Mouse (Mus musculus) stomach, embryonic 16.5 days (tissue): ENCODE measurements around the gene Ptprcap. TPM values are rescaled to one million over a fixed set of nuclear protein-coding genes. Genes with fewer than 3 reads are reported as not detected.

Experiments used
- ATAC-seq: fragments of 200-750 bp; cut with Nextera tagmentation; 2 replicates; pipeline ENCODE4 v1.8.0; 2017; ENCODE audit warnings: moderate number of reproducible peaks, moderate TSS enrichment; ENCODE audit not compliant: insufficient read depth, low FRiP score
- H3K27ac ChIP-seq: fragments of 300-500 bp; sonication (generic); 2 replicates; pipeline ENCODE4 v1.5.1; 2014; ENCODE audit warnings: low read length
- H3K27me3 ChIP-seq: fragments of 300-500 bp; sonication (generic); 2 replicates; pipeline ENCODE4 v1.6.1; 2014; ENCODE audit warnings: low read length, control low read depth, mixed read lengths; ENCODE audit not compliant: control insufficient read depth, insufficient read depth
- H3K36me3 ChIP-seq: fragments of 300-500 bp; sonication (generic); 2 replicates; pipeline ENCODE4 v1.6.1; 2014; ENCODE audit warnings: low read length; ENCODE audit not compliant: control insufficient read depth, insufficient read depth
- H3K4me1 ChIP-seq: fragments of 300-500 bp; sonication (generic); 2 replicates; pipeline ENCODE4 v1.6.1; 2014; ENCODE audit warnings: low read length, control low read depth, mixed read lengths; ENCODE audit not compliant: control insufficient read depth, insufficient read depth
- H3K4me2 ChIP-seq: fragments of 300-500 bp; sonication (generic); 2 replicates; pipeline ENCODE4 v1.6.1; 2014; ENCODE audit warnings: low read depth, low read length, mixed read lengths
- H3K4me3 ChIP-seq: fragments of 300-500 bp; sonication (generic); replicated peaks from 2 replicates; pipeline ENCODE4 v1.5.1; 2014; ENCODE audit warnings: mild to moderate bottlenecking, low read length
- H3K9ac ChIP-seq: fragments of 300-500 bp; sonication (generic); 2 replicates; pipeline ENCODE4 v1.6.1; 2014; ENCODE audit warnings: low read length
- H3K9me3 ChIP-seq: fragments of 300-500 bp; sonication (generic); replicated peaks from 2 replicates; pipeline ENCODE4 v1.6.1; 2016; ENCODE audit warnings: low read length, control low read depth; ENCODE audit not compliant: control insufficient read depth
- WGBS: fragments of 180-500 bp; shearing (Covaris S2); extraction: QIAGEN DNeasy Blood & Tissue Kit; methylation state at CpG from one replicate; pipeline ENCODE4 v1.1.7; 2014; 5-methylcytosine and 5-hydroxymethylcytosine counted together
- polyA plus RNA-seq: library from polyadenylated mRNA; unstranded; fragments of >200 nt; fragmentation: Nextera tagmentation; extraction: Ambion mirVana; gene quantifications from 2 replicates; pipeline ENCODE4 v1.2.1, GENCODE M21; 2015

Gene Ptprcap
- polyA plus RNA-seq, 1 experiment from 2014 or later: 6.2 TPM

GRCm38 (mm10) chr19:4203604-4204326 is 50.4 kb downstream of the Ptprcap start:
- peaks cover 22% of the 10 kb centered on the region for H3K4me1 ChIP-seq
- no peak overlapping the region for H3K4me3 ChIP-seq
- H3K36me3 ChIP-seq: no peaks in the 10 kb centered on the region
- WGBS: 56% methylated on average over 13 of the region's 13 CpGs
- H3K4me2 ChIP-seq: no peak overlapping the region
- H3K9ac ChIP-seq: peak overlapping the region; percentile 32; the same call in 1 of the 2 replicates
- no peak for ATAC-seq
- no peaks in the 10 kb centered on the region for H3K9me3 ChIP-seq
- H3K27ac ChIP-seq: no peak overlapping the region
- H3K27me3 ChIP-seq: no peaks in the 10 kb centered on the region

GRCm38 (mm10) chr19:4204889-4205288 is 51.5 kb downstream of the Ptprcap start:
- no peaks in the 10 kb centered on the region for H3K9me3 ChIP-seq
- no peak overlapping the region for H3K4me3 ChIP-seq
- no peaks in the 10 kb centered on the region for H3K27me3 ChIP-seq
- no peak for ATAC-seq
- H3K9ac ChIP-seq: no peak overlapping the region; the same call in 1 of the 2 replicates
- H3K27ac ChIP-seq: no peak overlapping the region
- WGBS: 62% methylated on average over 4 of the region's 4 CpGs
- no peaks in the 10 kb centered on the region for H3K36me3 ChIP-seq
- H3K4me1 ChIP-seq: peaks cover 22% of the 10 kb centered on the region
- no peak overlapping the region for H3K4me2 ChIP-seq

Other genes with a start within 250 kb of the Ptprcap start
- gene Tcirg1, start 246.5 kb upstream of the Ptprcap start, polyA plus RNA-seq: 43.1 and 46.6 TPM in 2 replicates
- gene Ndufs8, start 240.8 kb upstream of the Ptprcap start, polyA plus RNA-seq: 271 and 298 TPM in 2 replicates
- 3.5 and 4.9 TPM in 2 replicates for gene Aldh3b1, start 223.8 kb upstream of the Ptprcap start, polyA plus RNA-seq
- 25.6 and 29.9 TPM in 2 replicates for gene Unc93b1, start 218.4 kb upstream of the Ptprcap start, polyA plus RNA-seq
- gene Aldh3b3, start 195.0 kb upstream of the Ptprcap start, polyA plus RNA-seq: 0.39 and 0.92 TPM in 2 replicates
- 44.0 and 68.7 TPM in 2 replicates for gene Aldh3b2, start 181.3 kb upstream of the Ptprcap start, polyA plus RNA-seq
- gene Acy3, start 167.0 kb upstream of the Ptprcap start, polyA plus RNA-seq: 7.8 and 10.2 TPM in 2 replicates
- gene Tbx10, start 160.9 kb upstream of the Ptprcap start, polyA plus RNA-seq: 0.17 TPM in 1 of 2 replicates, not detected in the other
- gene Nudt8, start 153.0 kb upstream of the Ptprcap start, polyA plus RNA-seq: 30.5 and 31.3 TPM in 2 replicates
- 2.8 and 3.4 TPM in 2 replicates for gene Gm49405, start 153.0 kb upstream of the Ptprcap start, polyA plus RNA-seq
- gene Doc2g, start 150.3 kb upstream of the Ptprcap start, polyA plus RNA-seq: 3.8 and 4.8 TPM in 2 replicates
- 222 and 223 TPM in 2 replicates for gene Ndufv1, start 140.8 kb upstream of the Ptprcap start, polyA plus RNA-seq
- 793 and 833 TPM in 2 replicates for gene Gstp1, start 115.6 kb upstream of the Ptprcap start, polyA plus RNA-seq
- gene Gstp2, start 107.6 kb upstream of the Ptprcap start, polyA plus RNA-seq: 24.2 and 28.7 TPM in 2 replicates
- gene Gstp3, start 94.0 kb upstream of the Ptprcap start, polyA plus RNA-seq: 5.3 and 6.1 TPM in 2 replicates
- gene Cabp2, start 72.0 kb upstream of the Ptprcap start, polyA plus RNA-seq: 2.9 and 4.2 TPM in 2 replicates
- 115 and 128 TPM in 2 replicates for gene Cdk2ap2, start 56.4 kb upstream of the Ptprcap start, polyA plus RNA-seq
- gene Pitpnm1, start 53.6 kb upstream of the Ptprcap start, polyA plus RNA-seq: 13.8 and 14.9 TPM in 2 replicates
- 86.9 and 90.8 TPM in 2 replicates for gene Aip, start 27.7 kb upstream of the Ptprcap start, polyA plus RNA-seq
- gene Gpr152, start 13.8 kb upstream of the Ptprcap start, polyA plus RNA-seq: not detected in 2 replicates
- gene Cabp4, start 9.6 kb upstream of the Ptprcap start, polyA plus RNA-seq: 0.12 TPM in 1 of 2 replicates, not detected in the other
- gene Coro1b, start 5.0 kb upstream of the Ptprcap start, polyA plus RNA-seq: 176 and 182 TPM in 2 replicates
- gene Rps6kb2, start 9.8 kb downstream of the Ptprcap start, polyA plus RNA-seq: 50.2 and 60.4 TPM in 2 replicates
- 1.8 and 3.1 TPM in 2 replicates for gene Carns1, start 21.9 kb downstream of the Ptprcap start, polyA plus RNA-seq
- 3.6 and 3.8 TPM in 2 replicates for gene Tbc1d10c, start 37.7 kb downstream of the Ptprcap start, polyA plus RNA-seq
- 727 and 779 TPM in 2 replicates for gene Ppp1ca, start 38.5 kb downstream of the Ptprcap start, polyA plus RNA-seq
- 26.2 and 26.7 TPM in 2 replicates for gene Rad9a, start 48.1 kb downstream of the Ptprcap start, polyA plus RNA-seq
- 5.3 and 6.3 TPM in 2 replicates for gene Clcf1, start 60.6 kb downstream of the Ptprcap start, polyA plus RNA-seq
- gene AC109138.7, start 60.8 kb downstream of the Ptprcap start, polyA plus RNA-seq: not detected in 2 replicates
- gene Pold4, start 78.3 kb downstream of the Ptprcap start, polyA plus RNA-seq: 36.3 and 38.0 TPM in 2 replicates
- gene Ssh3, start 115.6 kb downstream of the Ptprcap start, polyA plus RNA-seq: 44.5 and 53.2 TPM in 2 replicates
- gene Ankrd13d, start 129.5 kb downstream of the Ptprcap start, polyA plus RNA-seq: 10.9 and 11.9 TPM in 2 replicates
- gene Grk2, start 152.6 kb downstream of the Ptprcap start, polyA plus RNA-seq: 18.0 and 20.0 TPM in 2 replicates
- 35.9 and 37.0 TPM in 2 replicates for gene Kdm2a, start 244.7 kb downstream of the Ptprcap start, polyA plus RNA-seq